Mouse (Mus musculus) myocyte (in vitro differentiated cells): Measurements from ENCODE around the gene Tnik.

Source experiments
- MAX ChIP-seq: IDR thresholded peaks from one replicate; pipeline ENCODE4 v1.6.1; 2011; ENCODE audit warnings: low read depth, mild to moderate bottlenecking, control low read depth
- MYOD1 ChIP-seq, 3 experiments: IDR thresholded peaks; one replicate each; pipeline ENCODE4 v1.6.1; 2011; ENCODE audit warnings: control low read depth in 2 of 3, low read depth in 2 of 3, mild to moderate bottlenecking in 2 of 3, moderate library complexity in 1 of 3; ENCODE audit not compliant: insufficient read length in 2 of 3, control insufficient read depth in 1 of 3
- MYOG ChIP-seq, 3 experiments: IDR thresholded peaks; one replicate each; pipeline ENCODE4 v1.6.1; 2011; ENCODE audit warnings: control low read depth in 2 of 3, low read depth in 2 of 3, mild to moderate bottlenecking in 2 of 3; ENCODE audit not compliant: insufficient read length in 2 of 3, control insufficient read depth in 1 of 3, insufficient read depth in 1 of 3
- POLR2A ChIP-seq: IDR thresholded peaks from one replicate; pipeline ENCODE4 v1.6.1; 2011; ENCODE audit warnings: low read depth, mild to moderate bottlenecking, control low read depth, moderate library complexity; ENCODE audit not compliant: insufficient read length
- REST ChIP-seq: IDR thresholded peaks from one replicate; pipeline ENCODE4 v1.6.1; 2011; ENCODE audit warnings: mild to moderate bottlenecking, control low read depth, moderate library complexity; ENCODE audit not compliant: insufficient read depth, insufficient read length
- TCF12 ChIP-seq: IDR thresholded peaks from one replicate; pipeline ENCODE4 v1.6.1; 2011; ENCODE audit warnings: mild to moderate bottlenecking, control low read depth; ENCODE audit not compliant: poor library complexity, insufficient read depth, severe bottlenecking
- TCF3 ChIP-seq: IDR thresholded peaks from one replicate; pipeline ENCODE4 v1.6.1; 2011; ENCODE audit warnings: low read depth, control low read depth; ENCODE audit not compliant: insufficient read length
- USF1 ChIP-seq: IDR thresholded peaks from one replicate; pipeline ENCODE4 v1.6.1; 2011; ENCODE audit warnings: low read depth, mild to moderate bottlenecking, control low read depth, moderate library complexity

- TF ChIP-seq TCF12 (no peak), POLR2A (no peak), MYOG (IDR thresholded peaks at IDR 0.05; ENCODE audit: control insufficient read depth in 1 of 3, insufficient read depth in 1 of 3, insufficient read length in 2 of 3, low read depth in 2 of 3) (no peak), MAX (no peak), REST (no peak), USF1 (no peak), MYOD1 (IDR thresholded peaks at IDR 0.05; ENCODE audit: control insufficient read depth in 1 of 3, insufficient read length in 2 of 3, low read depth in 2 of 3) (no peak), TCF3 (no peak)
Measured at GRCm38 (mm10) chr3:28441545-28441944, 178.5 kb downstream of the Tnik start.
